Mouse (Mus musculus) cerebellum, adult 2 months (tissue): ENCODE measurements around the gene Khdc4.

Source experiments
- CTCF ChIP-seq: fragments of 200-500 bp; IDR thresholded peaks from 2 replicates; pipeline ENCODE4 v1.5.1; 2011; ENCODE audit warnings: low read depth, mild to moderate bottlenecking, control low read depth, low read length, moderate library complexity, borderline replicate concordance; ENCODE audit not compliant: insufficient read depth
- POLR2A ChIP-seq: fragments of 200-500 bp; IDR thresholded peaks from 2 replicates; pipeline ENCODE4 v1.6.1; 2011; ENCODE audit warnings: low read length, control low read depth, borderline replicate concordance; ENCODE audit not compliant: insufficient read depth

- TF ChIP-seq CTCF: no peak
- TF ChIP-seq POLR2A: no peak
Measured at GRCm38 (mm10) chr3:88701222-88701621, 15.6 kb downstream of the Khdc4 start.
